8 mouse cellular contexts compared by ENCODE assay signal in the genomic region with DNA sequence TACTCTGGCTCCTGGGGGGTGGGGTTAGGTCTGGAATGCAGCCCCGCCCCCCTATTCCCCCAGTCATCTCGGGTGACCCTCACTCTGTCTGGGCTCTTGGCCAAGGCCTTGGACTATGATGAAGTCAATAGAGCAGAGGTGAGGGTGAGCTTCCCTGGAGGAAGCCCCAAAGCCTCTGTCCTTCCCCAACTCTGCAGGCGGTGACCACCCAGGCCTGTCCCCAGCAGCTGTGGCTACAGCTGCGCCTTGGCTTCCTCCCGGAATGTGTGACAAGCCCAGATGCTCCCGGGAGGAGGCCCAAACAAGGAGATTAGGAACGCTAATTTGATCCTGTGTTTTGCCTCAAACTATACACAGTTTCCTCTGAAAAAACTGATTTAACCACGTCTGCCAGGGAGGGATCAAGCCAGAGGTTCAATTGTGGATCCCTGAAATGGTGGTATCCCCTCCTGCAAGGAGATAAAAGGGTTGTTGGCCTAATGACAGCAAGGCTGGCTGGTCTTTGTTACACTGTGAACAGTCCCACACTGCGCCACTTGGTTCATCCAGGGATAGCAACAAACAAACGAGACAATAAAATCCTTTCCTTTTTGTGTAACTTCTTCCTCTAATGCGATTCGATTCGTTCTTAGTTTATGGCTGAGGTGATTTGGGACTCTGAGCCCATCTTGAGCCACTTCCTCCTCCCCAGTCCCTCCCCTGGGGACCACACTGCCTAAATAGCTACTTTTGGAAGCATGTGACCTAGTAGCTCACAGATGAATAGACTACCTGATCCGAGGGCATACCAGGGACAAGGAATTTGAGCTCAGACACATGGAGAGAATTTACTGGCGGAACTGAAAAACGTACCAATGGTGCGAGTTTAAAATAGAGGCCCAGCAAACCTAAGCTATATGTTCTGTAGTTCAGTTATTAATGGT. TPM values are rescaled to one million over a fixed set of nuclear protein-coding genes. Genes with fewer than 3 reads are reported as not detected.
DNase-seq lines count a peak whose midpoint lies in the region; ATAC-seq and TF ChIP-seq lines count a peak whose summit lies in the region.

No protein-coding gene starts in this region.

- H3K4me2 ChIP-seq in lung, postnatal 0 days (replicated peaks; ENCODE audit: low read depth, low read length), result no peak overlapping the region
- no peak overlapping the region for H3K4me2 ChIP-seq in forebrain, embryonic 16.5 days (ENCODE audit: low read length)
- no peak overlapping the region for H3K4me2 ChIP-seq in hindbrain, embryonic 12.5 days (replicated peaks)
- H3K4me2 ChIP-seq in liver, embryonic 13.5 days, result no peak overlapping the region
- no peak overlapping the region for H3K4me2 ChIP-seq in stomach, embryonic 14.5 days (replicated peaks; ENCODE audit: low read depth, low read length)

- H3K4me1 ChIP-seq in lung, postnatal 0 days (ENCODE audit: insufficient read depth, low read depth, low read length), result no peaks in the 10 kb centered on the region
- peaks cover 12% of the 10 kb centered on the region for H3K4me1 ChIP-seq in lung, adult 2 months (ENCODE audit: control insufficient read depth, insufficient read depth, low read length)
- H3K4me1 ChIP-seq in forebrain, embryonic 16.5 days (replicated peaks; ENCODE audit: control insufficient read depth, insufficient read depth, low read length), result peaks cover 24% of the 10 kb centered on the region
- peaks cover 15% of the 10 kb centered on the region for H3K4me1 ChIP-seq in hindbrain, embryonic 12.5 days
- H3K4me1 ChIP-seq in liver, embryonic 13.5 days (replicated peaks), result peaks cover 61% of the 10 kb centered on the region
- H3K4me1 ChIP-seq in stomach, embryonic 14.5 days (ENCODE audit: control insufficient read depth, insufficient read depth, low read length), result peaks cover 19% of the 10 kb centered on the region

- H3K36me3 ChIP-seq in lung, postnatal 0 days (ENCODE audit: insufficient read depth, low read length), result no peaks in the 10 kb centered on the region
- H3K36me3 ChIP-seq in forebrain, embryonic 16.5 days (ENCODE audit: control insufficient read depth, insufficient read depth), result no peaks in the 10 kb centered on the region
- H3K36me3 ChIP-seq in hindbrain, embryonic 12.5 days, result peaks cover 9% of the 10 kb centered on the region; the same call in 1 of the 2 replicates
- peaks cover 10% of the 10 kb centered on the region for H3K36me3 ChIP-seq in liver, embryonic 13.5 days
- H3K36me3 ChIP-seq in stomach, embryonic 14.5 days (ENCODE audit: control insufficient read depth, insufficient read depth, low read length), result no peaks in the 10 kb centered on the region

- no peak for TF ChIP-seq POLR2A in lung, adult 2 months (IDR thresholded peaks at IDR 0.05; ENCODE audit: borderline replicate concordance, extremely low read depth, low read depth, low read length)

- 38% methylated on average over 17 of the region's 17 CpGs for WGBS in lung, postnatal 0 days
- 49% methylated on average over 17 of the region's 17 CpGs for WGBS in lung, adult 2 months
- 14% methylated on average over 17 of the region's 17 CpGs for WGBS in forebrain, embryonic 16.5 days
- WGBS in hindbrain, embryonic 12.5 days, result 20% methylated on average over 17 of the region's 17 CpGs
- WGBS in liver, embryonic 13.5 days (ENCODE audit: insufficient replicate concordance), result 54% methylated on average over 17 of the region's 17 CpGs
- 33% methylated on average over 17 of the region's 17 CpGs for WGBS in stomach, embryonic 14.5 days

- H3K4me3 ChIP-seq in lung, postnatal 0 days (ENCODE audit: low read depth, low read length), result no peak overlapping the region
- no peak overlapping the region for H3K4me3 ChIP-seq in lung, adult 2 months (replicated peaks; ENCODE audit: extremely low read depth, low read depth, low read length)
- H3K4me3 ChIP-seq in forebrain, embryonic 16.5 days (replicated peaks; ENCODE audit: low read length), result no peak overlapping the region
- no peak overlapping the region for H3K4me3 ChIP-seq in hindbrain, embryonic 12.5 days
- H3K4me3 ChIP-seq in liver, embryonic 13.5 days (replicated peaks), result no peak overlapping the region
- H3K4me3 ChIP-seq in stomach, embryonic 14.5 days (ENCODE audit: low read depth, low read length), result no peak overlapping the region

- H3K27me3 ChIP-seq in lung, postnatal 0 days (replicated peaks; ENCODE audit: insufficient read depth, low read length), result no peaks in the 10 kb centered on the region
- no peaks in the 10 kb centered on the region for H3K27me3 ChIP-seq in forebrain, embryonic 16.5 days (replicated peaks; ENCODE audit: control insufficient read depth, insufficient read depth, low read length)
- H3K27me3 ChIP-seq in hindbrain, embryonic 12.5 days, result no peaks in the 10 kb centered on the region
- no peaks in the 10 kb centered on the region for H3K27me3 ChIP-seq in liver, embryonic 13.5 days
- H3K27me3 ChIP-seq in stomach, embryonic 14.5 days (ENCODE audit: control insufficient read depth, insufficient read depth, low read length), result no peaks in the 10 kb centered on the region

- DNase-seq in lung, postnatal 0 days (ENCODE audit: low spot score), result peak; percentile 67
- DNase-seq in lung, adult 2 months, result no peak
- no peak for DNase-seq in liver, embryonic 13.5 days
- DNase-seq in urinary bladder, adult 2 months (ENCODE audit: low spot score), result no peak
- no peak for DNase-seq in spleen, postnatal 36 days (ENCODE audit: low spot score in 2 of 2)

- H3K9me3 ChIP-seq in lung, postnatal 0 days (ENCODE audit: low read length), result no peaks in the 10 kb centered on the region
- no peaks in the 10 kb centered on the region for H3K9me3 ChIP-seq in forebrain, embryonic 16.5 days (ENCODE audit: control insufficient read depth, low read length)
- H3K9me3 ChIP-seq in hindbrain, embryonic 12.5 days (replicated peaks), result no peaks in the 10 kb centered on the region
- no peaks in the 10 kb centered on the region for H3K9me3 ChIP-seq in liver, embryonic 13.5 days (replicated peaks)
- H3K9me3 ChIP-seq in stomach, embryonic 14.5 days (ENCODE audit: control insufficient read depth, low read depth, low read length), result no peaks in the 10 kb centered on the region

- TF ChIP-seq CTCF in lung, postnatal 0 days (IDR thresholded peaks at IDR 0.05), result peak; percentile 29
- no peak for TF ChIP-seq CTCF in lung, adult 2 months (IDR thresholded peaks at IDR 0.05; ENCODE audit: insufficient read depth, low read length)

- ATAC-seq in lung, postnatal 0 days, result peak; percentile 59
- no peak for ATAC-seq in forebrain, embryonic 16.5 days
- ATAC-seq in hindbrain, embryonic 12.5 days (ENCODE audit: low FRiP score), result peak; percentile 55
- no peak for ATAC-seq in liver, embryonic 13.5 days (ENCODE audit: low read depth)
- ATAC-seq in stomach, embryonic 14.5 days (ENCODE audit: insufficient number of reproducible peaks, insufficient read depth, low FRiP score, low read depth), result peak; percentile 75

- H3K9ac ChIP-seq in lung, postnatal 0 days (replicated peaks; ENCODE audit: low read depth), result no peak overlapping the region
- no peak overlapping the region for H3K9ac ChIP-seq in forebrain, embryonic 16.5 days (replicated peaks; ENCODE audit: low read depth, low read length)
- H3K9ac ChIP-seq in hindbrain, embryonic 12.5 days, result no peak overlapping the region
- H3K9ac ChIP-seq in liver, embryonic 13.5 days, result no peak overlapping the region
- no peak overlapping the region for H3K9ac ChIP-seq in stomach, embryonic 14.5 days (replicated peaks; ENCODE audit: low read depth, low read length)

- H3K27ac ChIP-seq in lung, postnatal 0 days (ENCODE audit: low read length), result peak overlapping the region; percentile 29; the same call in 1 of the 2 replicates
- peak overlapping the region; percentile 26; the same call in 1 of the 2 replicates for H3K27ac ChIP-seq in forebrain, embryonic 16.5 days (ENCODE audit: low read length)
- peak overlapping the region; percentile 58 for H3K27ac ChIP-seq in hindbrain, embryonic 12.5 days
- H3K27ac ChIP-seq in liver, embryonic 13.5 days, result 0 out of 2 replicates have a peak overlapping the region, but pooled peaks have one; percentile 20
- H3K27ac ChIP-seq in stomach, embryonic 14.5 days (ENCODE audit: low read length), result peak overlapping the region; percentile 74; the same call in 1 of the 2 replicates

- no peak for TF ChIP-seq EP300 in lung, postnatal 0 days (IDR thresholded peaks at IDR 0.05)

RNA-seq across cellular contexts. Expression of gene Ccin, which starts 4.5 kb away (rescaled TPM):
- polyA plus RNA-seq in lung, postnatal 0 days (2015; fragmentation: Nextera tagmentation; extraction: Ambion mirVana), result not detected in 2 replicates
- 0.07 and 0.14 TPM in 2 replicates for polyA plus RNA-seq in lung, adult 2 months (2012; rRNA removed)
- polyA plus RNA-seq in forebrain, embryonic 16.5 days (2015; fragmentation: Nextera tagmentation; extraction: Ambion mirVana), result not detected in 2 replicates
- polyA plus RNA-seq in hindbrain, embryonic 12.5 days (2016; fragmentation: Nextera tagmentation; extraction: Ambion mirVana), result not detected in 2 replicates
- polyA plus RNA-seq in liver, embryonic 13.5 days (2015; fragmentation: Nextera tagmentation; extraction: Ambion mirVana), result not detected in 2 replicates
- polyA plus RNA-seq in stomach, embryonic 14.5 days (2014; fragmentation: Nextera tagmentation; extraction: Ambion mirVana), result not detected in 2 replicates
- 0.04 and 0.07 TPM in 2 replicates for polyA plus RNA-seq in urinary bladder, adult 2 months (2012; rRNA removed)

RNA-seq across cellular contexts. Expression of gene Glipr2, which starts 21.6 kb away (rescaled TPM):
- 37.9 and 41.4 TPM in 2 replicates for polyA plus RNA-seq in lung, postnatal 0 days (2015; fragmentation: Nextera tagmentation; extraction: Ambion mirVana)
- 14.3 and 18.1 TPM in 2 replicates for polyA plus RNA-seq in lung, adult 2 months (2012; rRNA removed)
- polyA plus RNA-seq in forebrain, embryonic 16.5 days (2015; fragmentation: Nextera tagmentation; extraction: Ambion mirVana), result 27.2 and 28.8 TPM in 2 replicates
- polyA plus RNA-seq in hindbrain, embryonic 12.5 days (2016; fragmentation: Nextera tagmentation; extraction: Ambion mirVana), result 94.2 and 104 TPM in 2 replicates
- polyA plus RNA-seq in liver, embryonic 13.5 days (2015; fragmentation: Nextera tagmentation; extraction: Ambion mirVana), result 39.0 and 45.7 TPM in 2 replicates
- 117 and 121 TPM in 2 replicates for polyA plus RNA-seq in stomach, embryonic 14.5 days (2014; fragmentation: Nextera tagmentation; extraction: Ambion mirVana)
- polyA plus RNA-seq in urinary bladder, adult 2 months (2012; rRNA removed), result 24.2 and 24.7 TPM in 2 replicates

RNA-seq across cellular contexts. Expression of gene Clta, which starts 25.5 kb away (rescaled TPM):
- polyA plus RNA-seq in lung, postnatal 0 days (2015; fragmentation: Nextera tagmentation; extraction: Ambion mirVana), result 209 and 221 TPM in 2 replicates
- 165 and 187 TPM in 2 replicates for polyA plus RNA-seq in lung, adult 2 months (2012; rRNA removed)
- polyA plus RNA-seq in forebrain, embryonic 16.5 days (2015; fragmentation: Nextera tagmentation; extraction: Ambion mirVana), result 296 and 297 TPM in 2 replicates
- polyA plus RNA-seq in hindbrain, embryonic 12.5 days (2016; fragmentation: Nextera tagmentation; extraction: Ambion mirVana), result 266 and 282 TPM in 2 replicates
- polyA plus RNA-seq in liver, embryonic 13.5 days (2015; fragmentation: Nextera tagmentation; extraction: Ambion mirVana), result 164 and 166 TPM in 2 replicates
- 234 and 237 TPM in 2 replicates for polyA plus RNA-seq in stomach, embryonic 14.5 days (2014; fragmentation: Nextera tagmentation; extraction: Ambion mirVana)
- 300 and 319 TPM in 2 replicates for polyA plus RNA-seq in urinary bladder, adult 2 months (2012; rRNA removed)

Comparison
In these comparisons a context has a peak if more than half of its experiments do, and no peak if none do; other contexts are left out.
1. ATAC-seq: peak in lung, postnatal 0 days (single experiment), hindbrain, embryonic 12.5 days (single experiment) and stomach, embryonic 14.5 days (single experiment); none in forebrain, embryonic 16.5 days (single experiment) and liver, embryonic 13.5 days (single experiment).
2. H3K27ac ChIP-seq: peak in every context shown above with its lines; median percentile 74 in stomach, embryonic 14.5 days; 58 in hindbrain, embryonic 12.5 days; 29 in lung, postnatal 0 days; 26 in forebrain, embryonic 16.5 days; 20 in liver, embryonic 13.5 days.